Mouse (Mus musculus): ENCODE results near the gene Slc9a9. TPM values are rescaled to one million over a fixed set of nuclear protein-coding genes. Genes with fewer than 3 reads are reported as not detected.

Gene Slc9a9
- polyA plus RNA-seq, 1 experiment from 2014 or later: 6.3 TPM

DNA sequence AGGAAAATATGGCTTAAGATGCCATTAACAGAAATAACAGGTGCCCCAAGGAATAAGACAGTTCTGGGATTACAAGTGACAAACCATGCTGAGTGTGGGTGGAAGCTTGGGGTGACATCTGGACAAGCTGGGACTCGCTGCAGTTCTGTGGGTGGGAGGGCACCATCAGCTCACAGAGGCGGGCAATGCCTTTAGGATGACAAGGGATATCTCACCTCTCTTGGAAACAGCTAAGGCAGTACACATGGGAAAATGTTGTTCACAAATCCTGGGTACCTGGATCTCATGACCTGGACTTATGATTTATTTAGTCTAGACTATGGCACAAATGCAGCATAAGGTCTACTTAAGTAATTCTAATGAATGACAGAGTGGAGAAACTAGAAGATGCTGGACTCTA, 302.3 kb downstream of the Slc9a9 start:
- H3K9ac ChIP-seq: no peak overlapping the region
- WGBS: 70% methylated on average over 2 of the region's 2 CpGs
- no peaks in the 10 kb centered on the region for H3K9me3 ChIP-seq (ENCODE audit: control insufficient read depth, low read length)
- H3K4me3 ChIP-seq (replicated peaks; ENCODE audit: low read length): no peak overlapping the region
- H3K36me3 ChIP-seq (replicated peaks; ENCODE audit: control insufficient read depth, insufficient read depth): no peaks in the 10 kb centered on the region
- H3K27ac ChIP-seq: no peak overlapping the region
- no peak overlapping the region for H3K4me2 ChIP-seq (replicated peaks)
- DNase-seq (ENCODE audit: low spot score) (no peak), ATAC-seq (ENCODE audit: low FRiP score) (no peak)
- no peaks in the 10 kb centered on the region for H3K4me1 ChIP-seq (replicated peaks; ENCODE audit: control insufficient read depth, insufficient read depth, low read length)
- H3K27me3 ChIP-seq (ENCODE audit: control insufficient read depth, insufficient read depth, low read length): no peaks in the 10 kb centered on the region

GRCm38 (mm10) chr9:94972693-94973092, 303.0 kb downstream of the Slc9a9 start:
- no peaks in the 10 kb centered on the region for H3K36me3 ChIP-seq (replicated peaks; ENCODE audit: control insufficient read depth, insufficient read depth)
- no peak for DNase-seq (ENCODE audit: low spot score)
- 99% methylated on average over 2 of the region's 2 CpGs for WGBS

DNA sequence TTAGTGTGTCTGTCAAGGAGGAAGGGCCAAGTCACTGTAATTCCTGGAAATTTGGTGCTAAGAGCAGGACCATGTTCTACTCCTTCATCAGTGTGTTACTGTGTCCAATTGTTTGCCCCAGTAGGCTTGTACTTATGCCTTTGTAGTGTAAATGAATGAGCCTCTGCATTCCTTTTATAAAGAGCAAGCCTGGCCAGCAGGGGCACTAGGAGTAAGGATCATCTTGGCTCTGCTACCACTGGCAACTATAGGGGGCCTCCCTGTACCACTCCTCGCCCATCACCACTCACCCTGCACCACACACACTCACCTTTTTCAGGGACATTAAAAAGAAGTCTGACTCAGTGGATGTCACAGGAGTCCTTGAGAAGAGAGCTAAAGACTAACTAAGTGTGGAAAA, 306.5 kb downstream of the Slc9a9 start:
- no peak overlapping the region for H3K27ac ChIP-seq
- no peak overlapping the region for H3K4me2 ChIP-seq (replicated peaks)
- 85% methylated on average over 1 of the region's 1 CpGs for WGBS
- no peaks in the 10 kb centered on the region for H3K27me3 ChIP-seq (ENCODE audit: control insufficient read depth, insufficient read depth, low read length)
- DNase-seq (ENCODE audit: low spot score): no peak
- ATAC-seq (ENCODE audit: low FRiP score): no peak
- no peaks in the 10 kb centered on the region for H3K36me3 ChIP-seq (replicated peaks; ENCODE audit: control insufficient read depth, insufficient read depth)
- no peak overlapping the region for H3K4me3 ChIP-seq (replicated peaks; ENCODE audit: low read length)
- H3K4me1 ChIP-seq (replicated peaks; ENCODE audit: control insufficient read depth, insufficient read depth, low read length): no peaks in the 10 kb centered on the region
- H3K9me3 ChIP-seq (ENCODE audit: control insufficient read depth, low read length): no peaks in the 10 kb centered on the region
- no peak overlapping the region for H3K9ac ChIP-seq

More at GRCm38 (mm10) chr9:94972693-94973092, 303.0 kb downstream of the Slc9a9 start:
- Histone ChIP-seq H3K27ac (no peak overlapping the region), H3K4me3 (replicated peaks; ENCODE audit: low read length) (no peak overlapping the region), H3K27me3 (ENCODE audit: control insufficient read depth, insufficient read depth, low read length) (no peaks in the 10 kb centered on the region), H3K4me2 (replicated peaks) (no peak overlapping the region), H3K4me1 (replicated peaks; ENCODE audit: control insufficient read depth, insufficient read depth, low read length) (no peaks in the 10 kb centered on the region), H3K9me3 (ENCODE audit: control insufficient read depth, low read length) (no peaks in the 10 kb centered on the region), H3K9ac (no peak overlapping the region)
- ATAC-seq (ENCODE audit: low FRiP score): no peak

DNA sequence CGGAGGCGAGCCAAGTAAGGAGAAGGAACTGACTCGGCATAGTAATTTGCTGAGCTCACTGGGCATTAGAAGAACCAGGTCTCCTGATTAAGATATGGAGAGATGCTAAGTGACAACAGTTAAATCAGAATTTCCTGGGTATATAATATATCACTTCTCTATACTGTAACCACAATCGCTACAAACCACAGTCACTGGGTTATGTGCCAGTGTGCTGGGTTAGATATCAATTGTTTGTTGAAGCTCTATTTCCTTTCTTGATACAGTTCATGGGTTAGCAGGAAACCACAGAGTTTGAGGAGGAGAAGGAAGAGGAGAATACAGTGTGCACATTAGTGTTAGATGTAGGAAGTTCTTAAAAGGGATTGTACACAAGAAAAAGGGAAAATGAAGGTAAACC, 323.9 kb downstream of the Slc9a9 start:
- no peaks in the 10 kb centered on the region for H3K4me1 ChIP-seq (replicated peaks; ENCODE audit: control insufficient read depth, insufficient read depth, low read length)
- no peaks in the 10 kb centered on the region for H3K9me3 ChIP-seq (ENCODE audit: control insufficient read depth, low read length)
- H3K27ac ChIP-seq: no peak overlapping the region
- DNase-seq (ENCODE audit: low spot score) (no peak), ATAC-seq (ENCODE audit: low FRiP score) (no peak)
- no peak overlapping the region for H3K4me2 ChIP-seq (replicated peaks)
- H3K9ac ChIP-seq: no peak overlapping the region
- no peaks in the 10 kb centered on the region for H3K27me3 ChIP-seq (ENCODE audit: control insufficient read depth, insufficient read depth, low read length)
- no peak overlapping the region for H3K4me3 ChIP-seq (replicated peaks; ENCODE audit: low read length)
- 94% methylated on average over 4 of the region's 4 CpGs for WGBS
- no peaks in the 10 kb centered on the region for H3K36me3 ChIP-seq (replicated peaks; ENCODE audit: control insufficient read depth, insufficient read depth)

DNA sequence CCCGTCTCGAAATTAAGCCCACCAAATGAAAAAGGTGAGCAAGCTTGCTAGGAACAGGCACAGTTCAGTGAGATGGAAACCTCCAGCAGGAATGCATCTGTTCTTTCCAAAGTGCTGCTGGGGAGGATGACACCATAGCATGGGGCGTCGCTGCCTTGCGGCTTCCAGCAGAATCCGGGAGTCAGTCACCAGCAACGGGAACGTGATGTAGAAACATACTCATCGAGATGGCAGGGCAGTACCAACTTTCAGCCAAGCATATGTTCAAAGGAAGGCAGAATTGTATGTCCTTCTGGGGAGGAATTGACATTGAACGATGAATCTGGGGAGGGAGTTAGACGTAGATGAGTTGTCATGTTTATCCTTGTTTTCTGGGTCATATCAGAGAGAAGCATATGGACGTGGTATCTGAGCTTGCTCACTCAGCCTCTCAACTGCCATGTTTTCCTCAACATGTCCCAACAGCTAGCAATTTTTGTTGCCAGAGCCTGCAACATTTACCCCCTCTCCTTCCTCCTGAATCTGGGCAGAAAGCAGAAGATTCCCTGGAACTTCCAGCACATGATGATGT, 350.5 kb downstream of the Slc9a9 start:
- H3K27ac ChIP-seq: no peak overlapping the region
- 94% methylated on average over 12 of the region's 12 CpGs for WGBS

GRCm38 (mm10) chr9:95034140-95034970, 364.6 kb downstream of the Slc9a9 start:
- H3K9me3 ChIP-seq (ENCODE audit: control insufficient read depth, low read length): no peaks in the 10 kb centered on the region
- no peak overlapping the region for H3K4me3 ChIP-seq (replicated peaks; ENCODE audit: low read length)
- no peak overlapping the region for H3K4me2 ChIP-seq (replicated peaks)
- no peaks in the 10 kb centered on the region for H3K36me3 ChIP-seq (replicated peaks; ENCODE audit: control insufficient read depth, insufficient read depth)
- H3K27me3 ChIP-seq (ENCODE audit: control insufficient read depth, insufficient read depth, low read length): no peaks in the 10 kb centered on the region
- H3K27ac ChIP-seq: no peak overlapping the region
- no peak overlapping the region for H3K9ac ChIP-seq
- no peak for DNase-seq (ENCODE audit: low spot score)
- no peaks in the 10 kb centered on the region for H3K4me1 ChIP-seq (replicated peaks; ENCODE audit: control insufficient read depth, insufficient read depth, low read length)
- no peak; the same call in 1 of the 2 replicates for ATAC-seq (ENCODE audit: low FRiP score)
- 89% methylated on average over 3 of the region's 3 CpGs for WGBS

More for the DNA sequence above, 350.5 kb downstream of the Slc9a9 start:
- no peak for ATAC-seq (ENCODE audit: low FRiP score)
- Histone ChIP-seq H3K9me3 (ENCODE audit: control insufficient read depth, low read length) (no peaks in the 10 kb centered on the region), H3K4me3 (replicated peaks; ENCODE audit: low read length) (no peak overlapping the region), H3K4me1 (replicated peaks; ENCODE audit: control insufficient read depth, insufficient read depth, low read length) (no peaks in the 10 kb centered on the region), H3K9ac (no peak overlapping the region), H3K4me2 (replicated peaks) (no peak overlapping the region), H3K27me3 (ENCODE audit: control insufficient read depth, insufficient read depth, low read length) (no peaks in the 10 kb centered on the region), H3K36me3 (replicated peaks; ENCODE audit: control insufficient read depth, insufficient read depth) (no peaks in the 10 kb centered on the region)
- DNase-seq (ENCODE audit: low spot score): no peak

DNA sequence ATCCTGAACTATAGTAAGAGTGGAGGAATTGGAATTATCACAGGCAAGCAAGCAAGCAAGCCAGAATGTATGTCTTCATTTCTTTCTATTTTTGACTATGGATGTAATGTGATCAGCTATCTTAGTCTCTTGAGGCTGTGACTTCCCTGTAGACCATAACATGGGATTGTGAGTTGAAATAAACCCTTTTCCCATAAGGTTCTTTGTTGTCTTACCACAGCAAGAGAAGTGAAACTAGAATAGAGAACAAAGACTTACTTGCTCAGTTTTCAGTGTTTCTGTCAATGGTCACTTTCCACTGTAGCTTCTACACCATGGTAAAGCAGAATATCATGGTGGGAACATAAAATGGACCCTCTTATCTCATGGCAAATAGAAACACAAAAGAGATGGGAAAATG, 366.5 kb downstream of the Slc9a9 start:
- H3K36me3 ChIP-seq (replicated peaks; ENCODE audit: control insufficient read depth, insufficient read depth): no peaks in the 10 kb centered on the region

DNA sequence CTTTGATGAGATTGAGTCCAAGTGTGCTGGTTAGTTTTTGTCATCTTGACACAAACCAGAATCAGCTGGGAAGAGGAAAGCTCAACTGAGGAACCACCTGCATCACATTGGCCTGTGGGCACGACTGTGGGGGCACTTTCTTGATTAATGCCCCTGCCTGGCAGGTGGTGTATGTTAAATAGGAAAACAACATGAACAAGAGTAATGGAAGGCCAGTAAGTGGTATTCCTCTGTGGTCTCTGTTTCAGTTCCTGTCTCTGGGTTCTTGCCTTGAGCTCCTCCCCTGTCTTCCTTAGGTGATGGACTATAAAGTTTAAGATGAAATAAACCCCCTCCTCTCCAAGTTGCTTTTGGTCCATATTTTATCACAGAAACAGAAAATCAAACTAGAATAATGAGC, 372.7 kb downstream of the Slc9a9 start:
- no peaks in the 10 kb centered on the region for H3K27me3 ChIP-seq (ENCODE audit: control insufficient read depth, insufficient read depth, low read length)
- H3K27ac ChIP-seq: no peak overlapping the region
- no peak for DNase-seq (ENCODE audit: low spot score)
- no peak overlapping the region for H3K4me2 ChIP-seq (replicated peaks)
- no peaks in the 10 kb centered on the region for H3K36me3 ChIP-seq (replicated peaks; ENCODE audit: control insufficient read depth, insufficient read depth)
- H3K9ac ChIP-seq: no peak overlapping the region
- no peaks in the 10 kb centered on the region for H3K4me1 ChIP-seq (replicated peaks; ENCODE audit: control insufficient read depth, insufficient read depth, low read length)
- no peak for ATAC-seq (ENCODE audit: low FRiP score)
- 58% methylated on average over 1 of the region's 1 CpGs for WGBS
- H3K4me3 ChIP-seq (replicated peaks; ENCODE audit: low read length): no peak overlapping the region
- no peaks in the 10 kb centered on the region for H3K9me3 ChIP-seq (ENCODE audit: control insufficient read depth, low read length)

More for the DNA sequence above, 366.5 kb downstream of the Slc9a9 start:
- Histone ChIP-seq H3K4me2 (replicated peaks) (no peak overlapping the region), H3K9me3 (ENCODE audit: control insufficient read depth, low read length) (no peaks in the 10 kb centered on the region), H3K27ac (no peak overlapping the region), H3K4me3 (replicated peaks; ENCODE audit: low read length) (no peak overlapping the region), H3K27me3 (ENCODE audit: control insufficient read depth, insufficient read depth, low read length) (no peaks in the 10 kb centered on the region), H3K4me1 (replicated peaks; ENCODE audit: control insufficient read depth, insufficient read depth, low read length) (no peaks in the 10 kb centered on the region), H3K9ac (no peak overlapping the region)
- ATAC-seq (ENCODE audit: low FRiP score): no peak
- DNase-seq (ENCODE audit: low spot score): no peak

DNA sequence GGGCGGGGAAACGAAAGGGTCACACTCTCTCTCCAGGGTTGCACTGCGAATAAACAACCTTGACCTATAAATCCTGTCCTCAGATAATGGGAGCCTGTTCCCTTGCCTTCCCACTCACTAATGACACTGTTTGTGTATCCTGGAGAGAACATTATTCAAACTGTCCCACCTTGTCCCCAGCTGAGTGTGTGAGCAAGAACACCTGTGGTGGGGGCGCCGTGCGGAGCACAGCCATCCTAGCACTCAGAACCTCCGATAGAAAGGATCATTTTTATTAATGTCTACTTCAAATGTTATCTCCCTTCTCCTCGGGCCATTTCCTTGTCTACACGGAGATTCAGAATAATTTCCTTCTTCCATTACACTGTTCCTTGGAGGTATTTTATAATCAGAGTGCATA, 382.5 kb downstream of the Slc9a9 start:
- Histone ChIP-seq H3K27ac (no peak overlapping the region), H3K9me3 (ENCODE audit: control insufficient read depth, low read length) (no peaks in the 10 kb centered on the region), H3K36me3 (replicated peaks; ENCODE audit: control insufficient read depth, insufficient read depth) (no peaks in the 10 kb centered on the region), H3K27me3 (ENCODE audit: control insufficient read depth, insufficient read depth, low read length) (no peaks in the 10 kb centered on the region), H3K4me3 (replicated peaks; ENCODE audit: low read length) (no peak overlapping the region), H3K4me2 (replicated peaks) (no peak overlapping the region), H3K9ac (no peak overlapping the region), H3K4me1 (replicated peaks; ENCODE audit: control insufficient read depth, insufficient read depth, low read length) (0 out of 2 replicates have a peak, but pooled peaks cover 6% of the 10 kb centered on the region)
- ATAC-seq (ENCODE audit: low FRiP score) (no peak), DNase-seq (ENCODE audit: low spot score) (no peak)
- WGBS: 80% methylated on average over 9 of the region's 9 CpGs
